Mouse (Mus musculus) myocyte (in vitro differentiated cells): ENCODE measurements at regions not wholly inside any gene's neighbourhood (a gene's known extent, or its start where the extent isn't known, plus 50 kb on each side); places are given as distances from the start of the nearest gene placed in this dataset.

Experiments
- CEBPB ChIP-seq: IDR thresholded peaks from 2 replicates; pipeline ENCODE4 v1.6.1; 2011; ENCODE audit warnings: mild to moderate bottlenecking, moderate library complexity; ENCODE audit not compliant: poor library complexity, insufficient read depth, severe bottlenecking
- E2F4 ChIP-seq: IDR thresholded peaks from one replicate; pipeline ENCODE4 v1.6.1; 2011; ENCODE audit warnings: mild to moderate bottlenecking, control low read depth, moderate library complexity; ENCODE audit not compliant: insufficient read depth
- MAX ChIP-seq: IDR thresholded peaks from one replicate; pipeline ENCODE4 v1.6.1; 2011; ENCODE audit warnings: low read depth, mild to moderate bottlenecking, control low read depth
- MYOD1 ChIP-seq, 3 experiments: IDR thresholded peaks; one replicate each; pipeline ENCODE4 v1.6.1; 2011; ENCODE audit warnings: control low read depth in 2 of 3, low read depth in 2 of 3, mild to moderate bottlenecking in 2 of 3, moderate library complexity in 1 of 3; ENCODE audit not compliant: insufficient read length in 2 of 3, control insufficient read depth in 1 of 3
- MYOG ChIP-seq, 3 experiments: IDR thresholded peaks; one replicate each; pipeline ENCODE4 v1.6.1; 2011; ENCODE audit warnings: control low read depth in 2 of 3, low read depth in 2 of 3, mild to moderate bottlenecking in 2 of 3; ENCODE audit not compliant: insufficient read length in 2 of 3, control insufficient read depth in 1 of 3, insufficient read depth in 1 of 3
- POLR2A ChIP-seq: IDR thresholded peaks from one replicate; pipeline ENCODE4 v1.6.1; 2011; ENCODE audit warnings: low read depth, mild to moderate bottlenecking, control low read depth, moderate library complexity; ENCODE audit not compliant: insufficient read length
- POLR2AphosphoS2 ChIP-seq: IDR thresholded peaks from one replicate; pipeline ENCODE4 v1.6.1; 2011; ENCODE audit warnings: low read depth, control low read depth; ENCODE audit not compliant: insufficient read length
- REST ChIP-seq: IDR thresholded peaks from one replicate; pipeline ENCODE4 v1.6.1; 2011; ENCODE audit warnings: mild to moderate bottlenecking, control low read depth, moderate library complexity; ENCODE audit not compliant: insufficient read depth, insufficient read length
- SRF ChIP-seq: IDR thresholded peaks from one replicate; pipeline ENCODE4 v1.6.1; 2011; ENCODE audit warnings: low read depth; ENCODE audit not compliant: control insufficient read depth, insufficient read length
- TCF12 ChIP-seq: IDR thresholded peaks from one replicate; pipeline ENCODE4 v1.6.1; 2011; ENCODE audit warnings: mild to moderate bottlenecking, control low read depth; ENCODE audit not compliant: poor library complexity, insufficient read depth, severe bottlenecking
- USF1 ChIP-seq: IDR thresholded peaks from one replicate; pipeline ENCODE4 v1.6.1; 2011; ENCODE audit warnings: low read depth, mild to moderate bottlenecking, control low read depth, moderate library complexity

DNA sequence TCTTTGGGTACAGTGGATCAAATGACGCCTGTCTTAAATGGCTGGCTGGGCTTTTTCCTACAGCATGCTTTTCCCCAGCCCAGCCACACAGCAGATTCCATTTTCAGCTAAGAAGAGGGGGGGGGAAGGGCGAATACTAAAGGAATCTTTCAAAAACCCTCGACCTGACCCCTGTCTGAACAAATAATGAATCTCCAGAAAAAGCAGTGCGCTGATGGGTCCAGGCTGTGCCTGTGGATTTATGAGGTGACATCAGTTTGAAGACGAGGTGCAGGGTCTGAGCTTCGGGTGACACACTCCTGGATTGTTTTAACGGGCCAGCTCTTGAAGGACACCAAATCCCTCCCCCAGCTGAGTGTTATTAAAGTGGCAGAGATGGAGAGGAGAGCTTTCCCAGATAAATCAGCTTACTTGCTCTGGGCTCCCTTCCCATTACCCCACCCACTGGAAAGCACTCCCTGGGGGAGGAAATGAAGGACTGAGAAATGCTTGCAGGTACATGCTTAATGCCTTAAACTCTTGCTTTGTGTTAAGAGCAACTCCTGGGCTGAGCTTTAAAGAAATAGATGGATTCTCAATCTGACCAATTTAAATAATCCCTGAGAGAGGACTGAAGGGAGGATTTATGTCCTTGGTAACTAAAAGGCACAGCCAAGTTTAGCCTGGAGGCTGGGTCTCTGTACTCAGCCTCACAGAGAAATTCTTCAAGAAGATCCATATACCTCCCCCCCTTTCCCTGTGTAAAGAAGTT is 348.0 kb upstream of the Tnp1 start:
- no peak for TF ChIP-seq MYOD1 (IDR thresholded peaks at IDR 0.05; ENCODE audit: control insufficient read depth in 1 of 3, insufficient read length in 2 of 3, low read depth in 2 of 3)
- no peak for TF ChIP-seq POLR2A
- TF ChIP-seq MAX = no peak
- TF ChIP-seq TCF12 = no peak
- no peak for TF ChIP-seq CEBPB
- TF ChIP-seq USF1 = no peak
- no peak for TF ChIP-seq E2F4
- TF ChIP-seq POLR2AphosphoS2 = no peak
- TF ChIP-seq REST = no peak
- no peak for TF ChIP-seq SRF
- no peak for TF ChIP-seq MYOG (IDR thresholded peaks at IDR 0.05; ENCODE audit: control insufficient read depth in 1 of 3, insufficient read depth in 1 of 3, insufficient read length in 2 of 3, low read depth in 2 of 3)
